Mouse (Mus musculus) forebrain, embryonic 14.5 days (tissue): ENCODE data around the gene Phgdh. TPM values are rescaled to one million over a fixed set of nuclear protein-coding genes. Genes with fewer than 3 reads are reported as not detected.
"Not testable (repeated sequence)": the region's sequence is repeated elsewhere in the genome, so short reads cannot be mapped to it uniquely, and the experiment has no call there.

Source experiments
- ATAC-seq: fragments of 200-750 bp; cut with Nextera tagmentation; 2 replicates; pipeline ENCODE4 v1.8.0; 2017; ENCODE audit warnings: mild to moderate bottlenecking, moderate library complexity
- DNase-seq: peaks from one replicate; pipeline ENCODE4 v3.0.0-alpha.2; 2015; ENCODE audit warnings: low spot score
- H3K27ac ChIP-seq: fragments of 300-500 bp; sonication (generic); 2 replicates; pipeline ENCODE4 v1.5.1; 2014; ENCODE audit warnings: low read depth, mild to moderate bottlenecking, control low read depth, low read length, moderate library complexity
- H3K27me3 ChIP-seq: fragments of 300-500 bp; sonication (generic); replicated peaks from 2 replicates; pipeline ENCODE4 v1.6.1; 2014; ENCODE audit warnings: low read length, control low read depth, mixed read lengths; ENCODE audit not compliant: control insufficient read depth, insufficient read depth
- H3K36me3 ChIP-seq: fragments of 300-500 bp; sonication (generic); 2 replicates; pipeline ENCODE4 v1.6.1; 2014; ENCODE audit warnings: low read length, control low read depth; ENCODE audit not compliant: control insufficient read depth, insufficient read depth
- H3K4me1 ChIP-seq: fragments of 300-500 bp; sonication (generic); 2 replicates; pipeline ENCODE4 v1.6.1; 2014; ENCODE audit warnings: antibody characterized with exemption, low read length, control low read depth; ENCODE audit not compliant: control insufficient read depth, insufficient read depth
- H3K4me2 ChIP-seq: fragments of 300-500 bp; sonication (generic); 2 replicates; pipeline ENCODE4 v1.6.1; 2014; ENCODE audit warnings: mild to moderate bottlenecking, control low read depth, low read length
- H3K4me3 ChIP-seq: fragments of 300-500 bp; sonication (generic); 2 replicates; pipeline ENCODE4 v1.5.1; 2014; ENCODE audit warnings: low read depth, low read length, control low read depth
- H3K9ac ChIP-seq: fragments of 300-500 bp; sonication (generic); 2 replicates; pipeline ENCODE4 v1.6.1; 2014; ENCODE audit warnings: mild to moderate bottlenecking, low read length, control low read depth, moderate library complexity
- H3K9me3 ChIP-seq: fragments of 300-500 bp; sonication (generic); replicated peaks from 2 replicates; pipeline ENCODE4 v1.6.1; 2016; ENCODE audit warnings: low read length, control low read depth, mixed read lengths; ENCODE audit not compliant: control insufficient read depth
- WGBS: fragments of 180-500 bp; shearing (Covaris S2); extraction: QIAGEN DNeasy Blood & Tissue Kit; methylation state at CpG from one replicate; pipeline ENCODE4 v1.1.7; 2014; 5-methylcytosine and 5-hydroxymethylcytosine counted together
- polyA plus RNA-seq: library from polyadenylated mRNA; unstranded; fragments of >200 nt; fragmentation: Nextera tagmentation; extraction: Ambion mirVana; gene quantifications from 2 replicates; pipeline ENCODE4 v1.2.1, GENCODE M21; 2014

Gene Phgdh
- polyA plus RNA-seq = 215 and 245 TPM in 2 replicates

GRCm38 (mm10) chr3:98339706-98340109, at the start of gene Phgdh:
Gene Phgdh, minus strand, starts transcription at chr3:98339990.
- H3K9ac ChIP-seq = peak within 1 kb of the TSS; percentile 74
- peak within 1 kb of the TSS; percentile 44; the same call in 1 of the 2 replicates for H3K27ac ChIP-seq
- H3K4me3 ChIP-seq = peak within 1 kb of the TSS; percentile 59
- peaks cover 15% of the 10 kb centered on the region; the same call in 1 of the 2 replicates for H3K4me1 ChIP-seq
- H3K4me2 ChIP-seq = peak within 1 kb of the TSS; percentile 95
- H3K27me3 ChIP-seq, H3K9me3 ChIP-seq, H3K36me3 ChIP-seq: not testable (repeated sequence)
- DNase-seq (peak; percentile 89), ATAC-seq (peak; percentile 87)
- WGBS = 1% methylated on average over 10 of the region's 10 CpGs

GRCm38 (mm10) chr3:98389305-98389704, 49.5 kb upstream of the Phgdh start:
- peak; percentile 33 for DNase-seq
- no peak overlapping the region for H3K9ac ChIP-seq
- no peaks in the 10 kb centered on the region for H3K27me3 ChIP-seq
- ATAC-seq = no peak
- no peak overlapping the region for H3K27ac ChIP-seq
- H3K4me1 ChIP-seq = no peaks in the 10 kb centered on the region; the same call in 1 of the 2 replicates
- 53% methylated on average over 3 of the region's 3 CpGs for WGBS
- no peak overlapping the region for H3K4me3 ChIP-seq
- H3K9me3 ChIP-seq = no peaks in the 10 kb centered on the region
- no peaks in the 10 kb centered on the region for H3K36me3 ChIP-seq
- no peak overlapping the region for H3K4me2 ChIP-seq

GRCm38 (mm10) chr3:98387756-98388155, 48.0 kb upstream of the Phgdh start:
- DNase-seq (no peak), ATAC-seq (no peak)
- Histone ChIP-seq H3K27ac (no peak overlapping the region), H3K4me2 (no peak overlapping the region), H3K9ac (no peak overlapping the region), H3K9me3 (no peaks in the 10 kb centered on the region), H3K4me1 (peaks cover 12% of the 10 kb centered on the region; the same call in 1 of the 2 replicates), H3K27me3 (no peaks in the 10 kb centered on the region), H3K4me3 (no peak overlapping the region), H3K36me3 (no peaks in the 10 kb centered on the region)
- WGBS = 83% methylated on average over 7 of the region's 7 CpGs

GRCm38 (mm10) chr3:98387086-98387485, 47.3 kb upstream of the Phgdh start:
- Histone ChIP-seq H3K27me3 (no peaks in the 10 kb centered on the region), H3K4me3 (no peak overlapping the region), H3K9me3 (no peaks in the 10 kb centered on the region), H3K36me3 (no peaks in the 10 kb centered on the region), H3K9ac (no peak overlapping the region), H3K4me1 (peaks cover 12% of the 10 kb centered on the region; the same call in 1 of the 2 replicates), H3K27ac (no peak overlapping the region), H3K4me2 (no peak overlapping the region)
- WGBS = 84% methylated on average over 4 of the region's 4 CpGs
- DNase-seq (no peak), ATAC-seq (no peak)

GRCm38 (mm10) chr3:98383024-98383790, 43.4 kb upstream of the Phgdh start:
- peak overlapping the region; percentile 95 for H3K9ac ChIP-seq
- H3K4me3 ChIP-seq = peak overlapping the region; percentile 84
- peaks cover 12% of the 10 kb centered on the region; the same call in 1 of the 2 replicates for H3K4me1 ChIP-seq
- H3K27ac ChIP-seq = peak overlapping the region; percentile 83; the same call in 1 of the 2 replicates
- DNase-seq = peak; percentile 11
- no peaks in the 10 kb centered on the region for H3K9me3 ChIP-seq
- WGBS = 10% methylated on average over 21 of the region's 21 CpGs
- no peaks in the 10 kb centered on the region for H3K36me3 ChIP-seq
- no peaks in the 10 kb centered on the region for H3K27me3 ChIP-seq
- peak; percentile 19 for ATAC-seq
- H3K4me2 ChIP-seq = peak overlapping the region; percentile 87

- Histone ChIP-seq H3K9ac (peak within 1 kb of the TSS; percentile 95), H3K4me2 (peak within 1 kb of the TSS; percentile 87), H3K4me3 (peak within 1 kb of the TSS; percentile 84), H3K4me1 (peaks cover 12% of the 10 kb centered on the region; the same call in 1 of the 2 replicates), H3K9me3 (no peaks in the 10 kb centered on the region), H3K27ac (peak within 1 kb of the TSS; percentile 83), H3K27me3 (no peaks in the 10 kb centered on the region), H3K36me3 (no peaks in the 10 kb centered on the region)
- 0% methylated on average over 42 of the region's 42 CpGs for WGBS
- ATAC-seq = peak; percentile 93
- peak; percentile 90 for DNase-seq
Observed at GRCm38 (mm10) chr3:98382246-98382939, 42.6 kb upstream of the Phgdh start, which contains the start of gene Zfp697. Gene Zfp697, plus strand, starts transcription at chr3:98382461.

- peaks cover 12% of the 10 kb centered on the region; the same call in 1 of the 2 replicates for H3K4me1 ChIP-seq
- WGBS = 6% methylated on average over 17 of the region's 17 CpGs
- H3K9ac ChIP-seq = peak overlapping the region; percentile 95
- peak; percentile 33 for DNase-seq
- peak overlapping the region; percentile 84 for H3K4me3 ChIP-seq
- H3K9me3 ChIP-seq = no peaks in the 10 kb centered on the region
- ATAC-seq = peak; percentile 27
- H3K4me2 ChIP-seq = peak overlapping the region; percentile 87
- H3K36me3 ChIP-seq = no peaks in the 10 kb centered on the region
- peak overlapping the region; percentile 83; the same call in 1 of the 2 replicates for H3K27ac ChIP-seq
- H3K27me3 ChIP-seq = no peaks in the 10 kb centered on the region
Observed at GRCm38 (mm10) chr3:98381677-98382245, 42.0 kb upstream of the Phgdh start.

- Histone ChIP-seq H3K4me1 (peaks cover 11% of the 10 kb centered on the region; the same call in 1 of the 2 replicates), H3K27me3 (no peaks in the 10 kb centered on the region), H3K4me3 (no peak overlapping the region), H3K27ac (no peak overlapping the region), H3K9ac (no peak overlapping the region), H3K36me3 (no peaks in the 10 kb centered on the region), H3K4me2 (no peak overlapping the region), H3K9me3 (no peaks in the 10 kb centered on the region)
- ATAC-seq = no peak
- 45% methylated on average over 7 of the region's 7 CpGs for WGBS
- no peak for DNase-seq
Observed at GRCm38 (mm10) chr3:98379236-98379635, 39.4 kb upstream of the Phgdh start.
